Mouse (Mus musculus) embryonic facial prominence, embryonic 14.5 days (tissue): ENCODE measurements at regions not wholly inside any gene's neighbourhood (a gene's known extent, or its start where the extent isn't known, plus 50 kb on each side); places are given as distances from the start of the nearest gene placed in this dataset.

Experiments
- ATAC-seq: fragments of 200-750 bp; cut with Nextera tagmentation; 2 replicates; pipeline ENCODE4 v1.8.0; 2017; ENCODE audit warnings: low read depth, moderate number of reproducible peaks, moderate TSS enrichment
- DNase-seq: peaks from one replicate; pipeline ENCODE4 v3.0.0-alpha.2; 2015; ENCODE audit warnings: low spot score
- H3K27ac ChIP-seq: fragments of 300-500 bp; sonication (generic); replicated peaks from 2 replicates; pipeline ENCODE4 v1.5.1; 2014; ENCODE audit warnings: low read depth, mild to moderate bottlenecking, low read length, moderate library complexity
- H3K27me3 ChIP-seq: fragments of 300-500 bp; sonication (generic); replicated peaks from 2 replicates; pipeline ENCODE4 v1.6.1; 2014; ENCODE audit warnings: low read length; ENCODE audit not compliant: control insufficient read depth, insufficient read depth
- H3K36me3 ChIP-seq: fragments of 300-500 bp; sonication (generic); 2 replicates; pipeline ENCODE4 v1.6.1; 2014; ENCODE audit warnings: low read length, mixed read lengths; ENCODE audit not compliant: control insufficient read depth, insufficient read depth
- H3K4me1 ChIP-seq: fragments of 300-500 bp; sonication (generic); 2 replicates; pipeline ENCODE4 v1.6.1; 2014; ENCODE audit warnings: antibody characterized with exemption, low read length; ENCODE audit not compliant: control insufficient read depth, insufficient read depth
- H3K4me2 ChIP-seq: fragments of 300-500 bp; sonication (generic); 2 replicates; pipeline ENCODE4 v1.6.1; 2014; ENCODE audit warnings: low read depth, mild to moderate bottlenecking, low read length, moderate library complexity, mixed read lengths
- H3K4me3 ChIP-seq: fragments of 300-500 bp; sonication (generic); 2 replicates; pipeline ENCODE4 v1.5.1; 2014; ENCODE audit warnings: low read depth, mild to moderate bottlenecking, low read length
- H3K9ac ChIP-seq: fragments of 300-500 bp; sonication (generic); 2 replicates; pipeline ENCODE4 v1.6.1; 2014; ENCODE audit warnings: low read depth, mild to moderate bottlenecking, low read length, moderate library complexity, mixed read lengths
- H3K9me3 ChIP-seq: fragments of 300-500 bp; sonication (generic); 2 replicates; pipeline ENCODE4 v1.6.1; 2016; ENCODE audit warnings: low read length; ENCODE audit not compliant: control insufficient read depth
- WGBS: fragments of 180-500 bp; shearing (Covaris S2); extraction: QIAGEN DNeasy Blood & Tissue Kit; methylation state at CpG from one replicate; pipeline ENCODE4 v1.1.7; 2014; 5-methylcytosine and 5-hydroxymethylcytosine counted together

- DNase-seq, result peak; percentile 15
Observed at GRCm38 (mm10) chr19:27509956-27510639, 80.5 kb upstream of the Pum3 start.

DNA sequence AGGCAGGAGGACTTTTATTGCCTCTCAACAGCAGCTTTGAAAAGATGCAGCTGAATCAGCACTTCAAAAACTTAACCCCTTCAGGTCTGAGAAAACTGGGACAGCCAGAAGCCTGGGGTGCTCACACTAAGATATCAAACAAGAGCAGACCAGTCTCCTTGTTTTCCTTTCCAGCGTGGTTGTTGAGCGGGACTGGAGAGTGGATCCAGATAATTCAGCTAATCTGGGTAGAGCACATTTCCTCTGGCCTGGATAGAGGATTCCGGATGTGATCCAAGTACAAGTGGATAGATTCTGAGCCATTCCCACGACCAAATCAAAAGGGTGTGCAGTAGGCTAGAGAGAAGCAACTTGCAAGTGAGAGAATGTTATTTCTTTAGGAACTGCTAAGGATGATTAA, 68.7 kb upstream of the Pum3 start:
- Histone ChIP-seq H3K4me3 (no peak overlapping the region), H3K36me3 (no peaks in the 10 kb centered on the region), H3K4me1 (no peaks in the 10 kb centered on the region), H3K4me2 (no peak overlapping the region), H3K27me3 (no peaks in the 10 kb centered on the region), H3K9me3 (no peaks in the 10 kb centered on the region), H3K27ac (no peak overlapping the region), H3K9ac (no peak overlapping the region)
- DNase-seq (no peak), ATAC-seq (no peak)
- WGBS, result 77% methylated on average over 4 of the region's 4 CpGs

More at GRCm38 (mm10) chr19:27509956-27510639, 80.5 kb upstream of the Pum3 start:
- Histone ChIP-seq H3K9me3 (no peaks in the 10 kb centered on the region), H3K27me3 (no peaks in the 10 kb centered on the region), H3K36me3 (no peaks in the 10 kb centered on the region), H3K27ac (no peak overlapping the region), H3K9ac (no peak overlapping the region), H3K4me3 (no peak overlapping the region), H3K4me1 (no peaks in the 10 kb centered on the region), H3K4me2 (no peak overlapping the region)
- ATAC-seq, result no peak
- 64% methylated on average over 6 of the region's 6 CpGs for WGBS

- Histone ChIP-seq H3K27ac (no peak overlapping the region), H3K36me3 (no peaks in the 10 kb centered on the region), H3K9ac (no peak overlapping the region), H3K4me2 (no peak overlapping the region), H3K4me3 (no peak overlapping the region), H3K9me3 (no peaks in the 10 kb centered on the region), H3K4me1 (no peaks in the 10 kb centered on the region), H3K27me3 (no peaks in the 10 kb centered on the region)
- 77% methylated on average over 8 of the region's 8 CpGs for WGBS
- DNase-seq, result peak; percentile 26
- no peak for ATAC-seq
Observed at GRCm38 (mm10) chr19:27492468-27492867, 62.8 kb upstream of the Pum3 start.

DNA sequence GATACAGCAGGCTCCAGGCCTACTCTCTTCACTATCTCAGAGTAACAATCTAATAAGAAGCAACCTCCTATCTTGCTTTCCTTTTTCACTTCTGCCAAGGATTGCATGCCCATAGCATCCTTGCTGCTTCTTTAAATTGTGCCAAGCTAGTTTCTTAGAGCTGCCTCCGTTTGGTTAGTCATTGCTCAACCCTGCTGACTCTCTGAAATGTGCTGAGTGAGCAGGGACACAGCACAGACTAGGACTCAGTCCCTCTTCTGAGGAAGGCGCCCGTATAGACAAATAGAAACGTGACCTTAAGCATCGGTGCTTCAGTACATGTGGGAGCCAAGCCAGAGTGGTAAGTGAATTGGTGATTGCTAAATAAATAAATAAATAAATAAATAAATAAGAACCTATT, 62.2 kb upstream of the Pum3 start:
- Histone ChIP-seq H3K4me1 (no peaks in the 10 kb centered on the region), H3K4me2 (no peak overlapping the region), H3K36me3 (no peaks in the 10 kb centered on the region), H3K27ac (no peak overlapping the region), H3K27me3 (no peaks in the 10 kb centered on the region), H3K4me3 (no peak overlapping the region), H3K9ac (no peak overlapping the region), H3K9me3 (no peaks in the 10 kb centered on the region)
- ATAC-seq, result no peak
- no peak for DNase-seq
- 86% methylated on average over 5 of the region's 5 CpGs for WGBS

DNA sequence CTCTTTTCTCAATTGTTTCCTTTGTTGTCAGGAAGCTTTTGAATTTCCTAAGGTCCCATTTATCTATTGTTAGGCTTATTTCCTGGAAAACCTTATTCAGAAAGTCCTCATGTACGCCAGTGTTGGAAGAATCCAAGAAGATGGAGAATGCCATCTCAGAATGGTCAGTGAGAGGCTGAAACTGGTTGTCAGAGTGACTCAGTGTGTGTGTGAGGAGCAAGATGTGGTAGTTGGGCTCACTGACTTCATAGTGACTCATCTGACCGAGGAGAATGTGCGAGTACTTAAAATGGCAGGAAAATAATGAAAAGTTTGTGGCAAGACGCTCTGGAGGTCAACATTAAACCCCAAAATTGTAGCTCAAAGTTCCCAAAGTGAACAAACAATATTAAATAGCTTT, 59.4 kb upstream of the Pum3 start:
- Histone ChIP-seq H3K9me3 (no peaks in the 10 kb centered on the region), H3K4me1 (no peaks in the 10 kb centered on the region), H3K4me3 (no peak overlapping the region), H3K27ac (no peak overlapping the region), H3K4me2 (no peak overlapping the region), H3K27me3 (no peaks in the 10 kb centered on the region), H3K9ac (no peak overlapping the region), H3K36me3 (no peaks in the 10 kb centered on the region)
- ATAC-seq (no peak), DNase-seq (no peak)
- WGBS, result 86% methylated on average over 4 of the region's 4 CpGs
